Mouse (Mus musculus) spleen, adult 12 weeks (tissue): ENCODE measurements around the gene Acsf3.

Experiments used
- DNase-seq: peaks from one replicate; pipeline ENCODE4 v3.0.0; 2022; ENCODE audit warnings: low spot score

Gene Acsf3

DNA sequence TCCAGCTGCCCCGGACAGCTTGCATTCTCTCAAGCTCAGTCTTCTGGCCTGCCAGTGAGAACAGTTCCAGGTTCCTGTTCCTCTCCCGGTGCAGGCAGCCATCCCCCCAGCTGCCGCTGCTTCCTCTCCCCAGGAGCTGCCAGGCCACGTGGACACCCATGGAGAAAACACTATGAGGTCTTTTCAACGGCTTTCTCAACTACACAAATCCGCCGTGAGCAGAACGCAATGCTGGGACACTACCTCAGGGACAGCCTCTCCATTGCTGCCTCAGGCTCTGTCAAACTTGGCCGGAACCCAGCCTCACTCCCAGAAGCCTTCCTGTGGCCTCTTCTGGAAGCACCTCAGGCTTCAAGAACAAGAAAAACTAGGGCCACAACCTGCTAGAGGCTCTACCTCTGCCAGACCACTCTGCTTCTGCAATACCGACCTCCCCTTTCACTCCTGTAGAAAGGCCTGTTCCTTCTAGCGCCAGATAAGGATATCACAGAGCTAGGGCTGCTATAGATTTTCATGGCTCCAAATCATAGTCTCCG is 12.5 kb upstream of the Acsf3 start:
- DNase-seq: no peak

DNA sequence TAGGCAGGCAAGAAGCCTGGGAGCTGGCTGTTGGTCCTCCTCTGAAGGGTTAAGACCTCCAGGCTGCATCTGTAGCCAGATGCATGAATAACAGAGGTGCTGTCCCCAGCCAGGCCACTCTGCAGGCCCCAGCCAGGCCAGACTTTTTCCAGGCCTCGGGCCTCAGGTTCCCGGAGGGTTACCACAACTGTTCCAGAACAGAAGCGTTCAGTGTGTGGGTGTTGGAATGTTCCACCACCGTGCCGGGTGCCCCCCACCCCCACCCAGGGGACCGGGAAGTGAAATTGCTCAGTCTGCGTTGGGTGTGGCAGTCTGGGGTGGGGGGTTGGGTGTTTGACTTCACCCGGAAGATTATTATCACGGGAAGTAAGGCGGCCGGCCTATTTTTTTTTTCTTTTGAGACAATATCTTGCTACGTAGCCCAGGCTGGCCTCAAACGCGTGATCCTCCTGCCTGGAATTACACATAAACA is 12.0 kb upstream of the Acsf3 start:
- DNase-seq: no peak

DNA sequence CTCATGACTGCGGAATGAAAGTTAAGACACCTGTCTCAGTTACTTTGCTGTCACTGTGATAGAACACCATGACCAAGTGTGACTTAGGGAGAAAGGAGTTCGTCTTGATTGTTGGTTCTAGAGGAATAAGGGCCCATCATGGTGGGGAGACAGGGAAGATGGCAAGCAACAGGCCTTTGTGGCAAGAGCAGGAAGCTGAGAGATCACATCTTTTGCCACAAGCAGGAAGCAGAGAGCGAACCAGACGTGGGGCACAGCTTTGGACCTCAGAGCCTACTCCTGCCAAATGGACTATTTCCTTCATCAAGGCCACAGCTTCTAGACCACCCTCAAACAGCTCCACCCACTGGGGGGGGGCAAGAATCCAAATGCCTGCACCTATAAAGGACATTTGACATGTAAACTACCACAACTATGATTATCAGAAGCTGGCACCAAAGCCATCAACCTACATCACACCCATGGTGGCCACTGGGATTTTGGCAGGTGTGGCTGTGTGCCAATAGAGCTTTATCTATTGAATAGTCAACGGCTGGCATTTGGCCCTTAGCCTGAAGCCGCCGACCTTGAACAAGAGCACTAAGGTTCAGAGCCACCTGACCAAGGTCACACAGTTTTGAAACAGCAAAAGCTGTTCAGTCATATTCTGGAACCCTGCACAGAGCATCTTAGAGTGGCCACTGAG is 10.4 kb upstream of the Acsf3 start:
- no peak for DNase-seq

DNA sequence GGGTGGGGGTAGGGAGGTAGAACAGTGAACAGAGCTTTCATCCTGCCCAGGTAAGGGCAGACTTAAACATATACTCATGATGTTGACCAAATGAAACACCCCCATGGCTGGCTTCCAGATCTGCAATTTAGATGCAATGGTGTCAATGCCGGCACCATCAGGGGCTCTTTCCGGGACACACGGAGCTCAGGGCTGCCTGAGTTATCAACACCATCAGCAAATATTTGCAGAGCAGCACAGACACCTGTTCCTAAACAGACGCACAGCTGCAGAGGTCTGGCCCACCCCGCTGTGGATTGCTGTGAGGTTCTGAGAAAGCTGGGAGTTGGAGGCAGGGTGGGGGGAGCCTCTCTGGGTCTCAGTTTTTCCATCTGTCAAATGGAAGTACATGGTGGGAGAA is 9.1 kb upstream of the Acsf3 start:
- DNase-seq: no peak

DNA sequence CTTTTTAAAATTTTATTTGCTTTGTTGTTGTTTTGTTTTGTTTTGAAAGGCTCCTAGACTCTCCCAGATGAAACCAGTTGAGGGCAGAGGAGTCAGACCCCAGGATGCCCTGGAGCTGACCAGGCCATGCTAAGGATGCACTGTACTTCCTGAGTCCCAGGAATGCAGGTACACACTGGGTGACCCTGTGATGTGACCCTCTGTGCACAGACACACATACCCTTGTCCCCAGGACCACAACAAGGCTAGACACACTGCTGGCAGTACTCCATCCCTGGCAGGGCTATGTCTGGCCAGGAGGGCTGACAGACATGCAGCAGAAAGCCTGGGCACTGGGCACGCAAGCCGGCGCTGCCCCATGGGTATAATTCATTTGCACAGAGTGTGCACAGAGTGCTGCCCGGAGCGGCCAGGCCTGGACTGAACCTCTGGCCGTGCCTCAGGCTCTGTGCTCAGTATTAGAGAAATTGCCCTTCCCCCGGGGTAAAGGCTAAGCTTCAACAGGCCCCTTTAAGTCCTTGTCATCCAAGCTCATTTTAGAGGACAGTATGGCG is 8.6 kb upstream of the Acsf3 start:
- no peak for DNase-seq

- DNase-seq: no peak
Observed at GRCm38 (mm10) chr8:122767229-122767628, 8.1 kb upstream of the Acsf3 start.

GRCm38 (mm10) chr8:122769251-122770058 is 5.8 kb upstream of the Acsf3 start:
- no peak for DNase-seq

- no peak for DNase-seq
Observed at GRCm38 (mm10) chr8:122772431-122773060, 2.7 kb upstream of the Acsf3 start.

- DNase-seq: no peak
Observed at GRCm38 (mm10) chr8:122777701-122778100, 2.4 kb downstream of the Acsf3 start.

DNA sequence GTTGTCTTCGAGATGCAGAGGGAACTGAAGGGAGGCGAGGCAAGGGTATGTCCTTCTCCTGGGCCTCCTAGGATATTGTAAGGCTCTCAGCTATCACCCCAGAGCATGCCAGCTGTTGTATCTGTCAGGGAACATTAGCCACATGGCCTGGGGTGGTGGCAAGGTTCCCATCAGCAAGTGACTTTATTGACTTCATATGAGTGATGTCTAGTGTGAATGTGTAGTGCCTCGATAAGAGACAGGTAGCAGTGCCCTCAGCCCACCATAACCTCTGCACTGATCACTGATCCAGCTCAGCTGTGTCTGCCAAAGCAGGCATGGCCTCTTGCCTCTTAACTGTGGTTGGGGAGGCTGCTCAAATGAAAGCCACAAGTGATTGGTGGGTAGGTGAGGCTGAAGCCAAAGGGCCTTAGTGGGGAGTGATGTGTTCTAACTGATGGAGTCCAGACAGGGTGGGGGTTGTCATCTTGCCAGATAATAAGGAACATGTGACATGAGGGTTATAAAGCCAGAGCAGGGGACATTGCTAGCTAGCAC is 3.5 kb downstream of the Acsf3 start:
- DNase-seq: no peak

- no peak for DNase-seq
Observed at GRCm38 (mm10) chr8:122779255-122779654, 4.0 kb downstream of the Acsf3 start.

- DNase-seq: no peak
Observed at GRCm38 (mm10) chr8:122784756-122785155, 9.5 kb downstream of the Acsf3 start.

DNA sequence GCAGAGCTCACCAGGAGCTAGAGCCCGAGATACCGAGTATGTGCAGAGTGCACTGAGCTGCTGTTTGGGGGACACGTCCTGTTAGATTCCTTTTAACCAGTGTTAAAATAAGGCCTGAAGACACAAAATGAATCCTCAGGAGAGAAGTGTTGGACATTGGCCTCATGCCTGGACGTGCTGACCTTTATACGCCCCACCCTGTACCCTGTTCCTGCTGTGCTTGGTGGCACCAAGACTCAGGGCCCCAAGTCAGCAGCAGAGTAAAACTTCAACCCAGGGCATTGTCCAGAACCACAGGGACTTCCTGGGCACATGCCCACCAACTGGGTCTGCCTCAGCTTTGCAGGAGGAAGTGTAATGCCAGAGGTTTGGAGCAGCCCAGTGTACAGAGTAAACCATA is 14.5 kb downstream of the Acsf3 start:
- DNase-seq: no peak

GRCm38 (mm10) chr8:122793375-122794174 is 18.3 kb downstream of the Acsf3 start:
- DNase-seq: no peak

DNA sequence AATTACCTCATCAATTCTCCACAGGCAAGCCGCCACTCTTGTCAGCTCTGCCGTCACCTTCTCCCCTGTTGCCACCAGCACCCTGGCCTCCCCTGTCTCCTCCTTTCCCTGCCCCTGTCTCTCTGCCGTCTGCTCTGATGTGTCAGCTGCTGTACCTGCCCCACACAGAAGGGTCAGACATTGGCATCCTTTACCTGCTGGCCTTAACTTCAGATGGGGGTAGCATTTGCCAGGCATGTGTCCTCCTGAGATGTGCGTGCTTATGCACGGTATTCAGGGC is 18.8 kb downstream of the Acsf3 start:
- no peak for DNase-seq

GRCm38 (mm10) chr8:122803906-122804761 is 28.8 kb downstream of the Acsf3 start:
- DNase-seq: no peak

DNA sequence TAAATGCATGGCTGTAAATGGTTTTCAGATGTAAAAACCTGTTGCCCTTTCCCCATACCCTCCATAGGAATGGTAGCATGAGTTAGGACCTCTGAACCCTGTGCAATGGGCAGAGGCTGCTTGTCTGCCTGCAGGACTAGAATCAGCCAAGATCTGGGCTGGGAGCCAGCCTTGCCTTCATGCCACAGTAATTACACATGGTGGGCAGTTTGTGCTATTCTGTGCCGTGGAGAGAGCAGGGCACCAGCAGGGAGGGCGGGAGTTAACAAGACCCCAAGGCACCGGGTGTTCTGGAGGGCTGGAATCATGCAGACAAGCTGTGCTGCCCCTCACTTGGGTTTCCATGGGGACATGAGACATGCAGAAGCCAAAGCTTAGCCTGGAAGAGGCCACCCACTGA is 30.1 kb downstream of the Acsf3 start:
- DNase-seq: no peak

- no peak for DNase-seq
Observed at GRCm38 (mm10) chr8:122806956-122807538, 31.8 kb downstream of the Acsf3 start.

- no peak for DNase-seq
Observed at GRCm38 (mm10) chr8:122807907-122808306, 32.6 kb downstream of the Acsf3 start.

- DNase-seq: no peak
Observed at GRCm38 (mm10) chr8:122810376-122810775, 35.1 kb downstream of the Acsf3 start.
